Mouse (Mus musculus): Measurements from ENCODE around the gene Capza1.
"Not testable (repeated sequence)": the region's sequence is repeated elsewhere in the genome, so short reads cannot be mapped to it uniquely, and the experiment has no call there.

The Capza1 gene

DNA sequence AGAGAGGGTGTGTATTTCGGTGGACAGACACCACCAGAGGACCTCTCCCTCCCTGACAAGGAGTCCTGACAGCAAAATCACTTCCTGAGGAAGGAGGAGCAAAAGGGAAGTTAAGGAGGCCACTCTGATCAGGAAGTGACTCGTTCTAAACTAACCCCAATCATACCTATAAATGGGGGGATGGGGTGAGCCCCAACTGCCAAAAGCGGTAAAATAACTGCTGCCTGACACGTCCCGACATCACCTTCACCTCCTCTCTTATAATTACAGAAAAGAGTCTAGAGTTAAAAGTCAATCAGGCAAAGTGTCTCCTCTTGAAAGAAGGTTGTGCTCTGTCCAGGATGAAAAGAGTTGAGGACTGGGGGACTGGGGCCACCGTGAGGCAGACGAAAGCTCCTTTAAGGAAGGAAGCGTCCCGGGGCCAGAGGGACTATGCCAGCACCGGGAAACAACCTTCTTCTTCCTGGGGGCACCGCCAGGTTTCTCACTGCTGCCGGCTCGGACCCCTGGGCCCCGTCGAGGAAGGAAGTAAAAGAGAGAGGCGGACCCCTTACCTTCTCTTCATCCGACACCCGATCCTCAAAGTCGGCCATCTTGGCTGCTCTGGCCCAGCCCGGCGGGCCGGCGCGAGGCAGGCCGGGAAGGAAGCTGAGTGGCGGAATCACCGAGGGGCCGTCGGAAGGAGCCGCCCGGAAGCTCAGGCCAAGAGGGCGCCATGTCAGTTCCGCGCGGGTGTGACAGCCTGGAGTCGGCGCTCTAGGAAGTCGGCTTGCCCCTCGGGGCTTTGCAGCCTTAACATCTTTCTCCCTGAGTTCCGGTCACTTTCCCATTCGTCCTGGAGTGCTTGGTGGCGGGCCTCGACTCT lies at the start of gene Capza1, which contains the start of gene St7l:
Gene Capza1, minus strand, starts transcription at position 720 of the 865 bp plus-strand sequence.
Gene St7l, plus strand, starts transcription at position 220 of the 865 bp plus-strand sequence.
- DNase-seq (ENCODE audit: low spot score) = peak; percentile 90

- DNase-seq (ENCODE audit: low spot score) = no peak
Measured at GRCm38 (mm10) chr3:104909195-104909594, 44.9 kb upstream of the Capza1 start.

GRCm38 (mm10) chr3:104906007-104906406 lies 41.7 kb upstream of the Capza1 start:
- DNase-seq (ENCODE audit: low spot score) = no peak

DNA sequence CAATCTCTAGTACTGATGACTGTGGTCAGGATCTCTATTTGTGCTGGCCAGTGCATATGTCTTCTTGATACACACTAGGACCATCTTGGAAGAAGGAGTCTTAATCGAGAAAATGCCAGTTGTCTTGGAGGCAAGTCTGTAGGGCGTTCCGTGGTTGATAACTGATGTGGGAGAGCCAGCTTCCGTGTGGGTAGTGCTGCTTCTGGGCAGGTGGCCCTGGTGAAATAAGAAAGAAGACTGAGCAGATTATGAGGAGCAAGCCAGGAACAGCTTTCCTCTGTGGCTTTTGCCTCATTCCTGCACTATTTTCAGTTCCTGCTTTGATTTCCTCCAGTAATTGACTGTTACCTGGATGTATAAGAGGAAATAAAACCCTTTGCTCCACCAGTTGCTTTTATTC lies 41.1 kb upstream of the Capza1 start:
- DNase-seq (ENCODE audit: low spot score) = no peak

DNA sequence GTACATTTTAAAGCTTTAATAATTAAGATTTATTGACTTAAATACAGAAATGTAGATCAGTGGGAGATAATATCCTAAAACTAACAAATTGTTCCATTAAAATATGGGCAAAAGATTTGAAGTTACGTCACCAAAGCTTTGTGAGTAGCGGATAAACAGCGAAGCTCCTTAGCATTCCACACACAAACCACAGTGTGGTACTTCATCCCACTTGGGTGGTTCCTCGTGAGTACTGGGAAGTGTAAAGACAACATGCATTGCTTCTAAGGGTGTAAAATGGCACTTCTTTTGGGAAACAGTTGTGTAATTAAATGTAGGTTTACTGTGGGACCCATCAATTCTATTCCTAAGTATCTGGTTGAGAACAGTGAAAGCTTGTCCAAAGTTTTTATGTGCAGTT lies 36.8 kb upstream of the Capza1 start:
- no peak for DNase-seq (ENCODE audit: low spot score)

GRCm38 (mm10) chr3:104896141-104896540 lies 31.8 kb upstream of the Capza1 start:
- DNase-seq (ENCODE audit: low spot score) = no peak

GRCm38 (mm10) chr3:104888585-104888984 lies 24.3 kb upstream of the Capza1 start:
- DNase-seq (ENCODE audit: low spot score) = no peak

GRCm38 (mm10) chr3:104869611-104870010 lies 5.3 kb upstream of the Capza1 start:
- DNase-seq (ENCODE audit: low spot score) = no peak

DNA sequence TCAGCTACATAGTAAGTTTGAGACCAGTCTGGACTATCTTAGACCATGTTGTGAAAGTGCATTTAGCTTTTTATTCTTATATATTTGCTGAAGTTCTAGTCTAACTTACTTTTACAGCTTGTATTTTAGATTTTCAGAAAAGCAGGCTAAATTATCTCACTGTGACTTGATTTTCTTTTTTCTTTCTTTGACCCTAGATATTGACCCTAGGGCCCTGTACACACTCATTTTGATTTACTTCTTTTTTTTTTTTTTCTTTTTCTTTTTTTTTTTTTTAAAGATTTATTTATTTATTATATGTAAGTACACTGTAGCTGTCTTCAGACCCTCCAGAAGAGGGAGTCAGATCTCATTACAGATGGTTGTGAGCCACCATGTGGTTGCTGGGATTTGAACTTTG lies 2.4 kb upstream of the Capza1 start:
- not testable (repeated sequence) for DNase-seq (ENCODE audit: low spot score)

- no peak for DNase-seq (ENCODE audit: low spot score)
Measured at GRCm38 (mm10) chr3:104865341-104865788, 1.1 kb upstream of the Capza1 start.

GRCm38 (mm10) chr3:104864651-104865340 lies 491 bp upstream of the Capza1 start:
- DNase-seq (ENCODE audit: low spot score) = peak; percentile 92

DNA sequence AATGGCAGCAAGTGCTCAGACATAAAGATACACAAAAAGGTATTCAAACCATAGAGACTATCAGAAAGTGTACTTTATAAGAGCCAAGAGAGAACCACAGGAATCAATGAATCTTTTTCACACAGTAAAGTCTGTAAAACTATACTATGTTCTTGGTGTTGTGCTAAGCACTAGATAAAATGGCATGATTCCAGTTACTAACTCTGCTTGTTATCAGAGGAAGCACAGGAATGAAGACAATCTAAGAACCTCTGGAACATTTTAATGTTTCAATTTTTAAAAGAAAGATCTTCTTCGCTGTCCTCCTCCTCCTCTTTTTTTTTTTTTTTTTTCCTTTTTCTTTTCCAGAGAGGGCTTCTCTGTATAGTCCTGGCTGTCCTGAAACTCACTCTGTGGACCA lies 5.7 kb downstream of the Capza1 start:
- DNase-seq (ENCODE audit: low spot score) = no peak

DNA sequence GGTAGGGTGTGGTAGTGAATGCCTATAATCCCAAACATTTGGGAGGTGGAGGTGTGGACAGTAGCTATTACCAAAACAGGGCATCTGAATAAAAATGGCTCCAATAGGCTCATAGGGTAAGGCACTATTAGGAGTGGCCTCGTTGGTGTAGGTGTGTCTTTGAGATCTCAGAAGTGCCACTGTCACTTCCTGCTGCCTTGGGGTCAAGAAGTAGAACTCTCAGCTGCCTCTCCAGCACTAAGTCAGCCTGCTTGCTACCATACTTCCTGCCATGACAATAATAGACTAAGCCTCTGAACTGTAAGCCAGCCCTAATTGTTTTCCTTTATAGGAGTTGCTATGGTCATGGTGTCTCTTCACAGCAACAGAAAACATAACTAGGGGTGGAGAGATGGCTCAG lies 8.2 kb downstream of the Capza1 start:
- no peak for DNase-seq (ENCODE audit: low spot score)

- DNase-seq (ENCODE audit: low spot score) = no peak
Measured at GRCm38 (mm10) chr3:104854866-104855265, 9.4 kb downstream of the Capza1 start.

DNA sequence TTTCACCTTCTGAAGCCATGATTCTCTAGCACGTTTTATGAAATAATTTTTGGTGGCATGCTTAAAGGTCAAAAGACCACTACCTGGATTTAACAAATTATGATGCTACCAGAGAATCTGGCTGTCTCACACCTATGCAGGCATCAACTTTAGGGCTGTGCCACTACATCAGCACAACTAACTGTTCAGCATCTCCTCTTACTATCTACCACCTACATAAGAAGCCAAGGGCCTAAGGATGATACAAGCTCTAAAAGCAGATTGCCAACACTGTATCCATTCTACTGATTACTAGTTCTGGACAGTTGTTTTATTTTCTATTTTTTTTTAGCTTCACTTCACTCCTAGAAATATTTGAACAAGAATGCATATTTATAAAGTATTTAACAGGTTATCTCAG lies 9.8 kb downstream of the Capza1 start:
- DNase-seq (ENCODE audit: low spot score) = no peak

GRCm38 (mm10) chr3:104846601-104847000 lies 17.7 kb downstream of the Capza1 start:
- DNase-seq (ENCODE audit: low spot score) = no peak

GRCm38 (mm10) chr3:104841049-104841448 lies 23.3 kb downstream of the Capza1 start:
- DNase-seq (ENCODE audit: low spot score) = no peak

DNA sequence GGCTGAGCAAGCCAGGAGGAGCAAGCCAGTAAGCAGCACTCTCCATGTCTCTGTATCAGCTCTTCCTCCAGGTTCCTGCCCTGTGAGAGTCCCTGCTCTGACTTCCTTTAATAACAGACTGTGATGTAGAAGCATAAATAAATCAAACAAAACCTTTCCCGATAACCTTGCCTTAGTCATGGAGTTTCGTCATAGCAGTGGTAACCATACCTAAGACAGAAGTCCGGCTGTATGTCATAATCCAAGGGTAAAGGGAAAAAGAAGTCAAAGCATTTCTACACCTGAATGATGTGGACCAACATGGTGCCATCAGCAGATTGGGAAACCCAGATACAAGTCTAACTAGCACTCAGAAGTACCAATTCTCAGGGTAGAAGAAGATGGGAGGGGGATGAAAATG lies 28.5 kb downstream of the Capza1 start:
- no peak for DNase-seq (ENCODE audit: low spot score)

- DNase-seq (ENCODE audit: low spot score) = no peak
Measured at GRCm38 (mm10) chr3:104822413-104822812, 41.9 kb downstream of the Capza1 start.

DNA sequence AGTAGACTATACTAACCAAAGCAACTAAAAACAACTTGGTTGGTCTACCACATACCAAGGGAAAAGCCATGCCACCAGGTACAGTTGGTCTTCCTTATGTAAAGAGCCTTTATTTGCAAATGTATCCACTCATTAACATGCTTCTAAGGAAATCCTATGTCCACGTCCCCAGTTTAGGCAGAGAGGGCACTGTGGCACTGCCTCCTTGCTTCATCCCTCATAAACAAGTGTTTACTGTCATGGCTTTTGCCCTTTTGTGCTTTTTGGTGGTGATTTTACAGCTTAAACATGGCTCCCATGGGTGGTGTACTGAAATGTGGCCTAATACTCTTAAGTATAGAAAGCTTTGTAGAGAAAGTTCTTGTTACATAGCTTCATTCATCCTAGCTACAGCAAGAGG lies 43.9 kb downstream of the Capza1 start:
- no peak for DNase-seq (ENCODE audit: low spot score)

- DNase-seq (ENCODE audit: low spot score) = no peak
Measured at GRCm38 (mm10) chr3:104818749-104819134, 45.6 kb downstream of the Capza1 start.

- peak; percentile 92 for DNase-seq (ENCODE audit: low spot score)
Measured at GRCm38 (mm10) chr3:104817991-104818748, 46.1 kb downstream of the Capza1 start, which contains the start of gene Mov10. Gene Mov10, minus strand, starts transcription at chr3:104818563.

Measured in testis, postnatal 10 days (tissue).